Mouse (Mus musculus): Measurements from ENCODE around the gene Zbtb38. TPM values are rescaled to one million over a fixed set of nuclear protein-coding genes. Genes with fewer than 3 reads are reported as not detected.

The Zbtb38 gene
- polyA plus RNA-seq, 1 experiment from 2014 or later, result 34.2 TPM

- ATAC-seq (ENCODE audit: insufficient number of reproducible peaks, insufficient read depth, low FRiP score, low read depth), result peak; percentile 38
- Histone ChIP-seq H3K27ac (replicated peaks in 1 of 2; ENCODE audit: control insufficient read depth in 1 of 2, insufficient read depth in 1 of 2, low read depth in 2 of 2, low read length in 2 of 2) (peak overlapping the region; percentile 79 to 88), H3K9me3 (ENCODE audit: control insufficient read depth, low read length) (peaks cover 2% of the 10 kb centered on the region; the same call in 1 of the 2 replicates), H3K27me3 (ENCODE audit: control insufficient read depth, insufficient read depth, low read length) (no peaks in the 10 kb centered on the region), H3K4me1 (ENCODE audit: control insufficient read depth in 2 of 2, insufficient read depth in 2 of 2, low read length in 2 of 2) (peaks cover 19 to 24% of the 10 kb centered on the region in 2 experiments), H3K4me3 (ENCODE audit: control insufficient read depth in 1 of 2, insufficient read depth in 1 of 2, low read depth in 1 of 2, low read length in 2 of 2) (peak overlapping the region; percentile 6 to 20; a peak in 3 of 4 replicates), H3K9ac (ENCODE audit: low read length) (peak overlapping the region; percentile 42), H3K4me2 (ENCODE audit: low read length) (peak overlapping the region; percentile 50), H3K36me3 (ENCODE audit: control insufficient read depth, insufficient read depth, low read length) (peaks cover 18% of the 10 kb centered on the region)
- 69% methylated on average over 15 of the region's 15 CpGs for WGBS
These were observed 619 bp downstream of the Zbtb38 start for GRCm38 (mm10) chr9:96751821-96752602.

- H3K27ac ChIP-seq (replicated peaks in 1 of 2; ENCODE audit: control insufficient read depth in 1 of 2, insufficient read depth in 1 of 2, low read depth in 2 of 2, low read length in 2 of 2), result no peak overlapping the region
- no peaks in the 10 kb centered on the region for H3K27me3 ChIP-seq (ENCODE audit: control insufficient read depth, insufficient read depth, low read length)
- H3K4me2 ChIP-seq (ENCODE audit: low read length), result no peak overlapping the region
- H3K36me3 ChIP-seq (ENCODE audit: control insufficient read depth, insufficient read depth, low read length), result peaks cover 21% of the 10 kb centered on the region
- WGBS, result 97% methylated on average over 11 of the region's 11 CpGs
- H3K9me3 ChIP-seq (ENCODE audit: control insufficient read depth, low read length), result peaks cover 2% of the 10 kb centered on the region; the same call in 1 of the 2 replicates
- peaks cover 19 to 24% of the 10 kb centered on the region in 2 experiments for H3K4me1 ChIP-seq (ENCODE audit: control insufficient read depth in 2 of 2, insufficient read depth in 2 of 2, low read length in 2 of 2)
- no peak overlapping the region for H3K9ac ChIP-seq (ENCODE audit: low read length)
- H3K4me3 ChIP-seq (ENCODE audit: control insufficient read depth in 1 of 2, insufficient read depth in 1 of 2, low read depth in 1 of 2, low read length in 2 of 2), result no peak overlapping the region
- no peak for ATAC-seq (ENCODE audit: insufficient number of reproducible peaks, insufficient read depth, low FRiP score, low read depth)
These were observed 2.0 kb downstream of the Zbtb38 start for GRCm38 (mm10) chr9:96750636-96751035.

GRCm38 (mm10) chr9:96746527-96746926 lies 6.1 kb downstream of the Zbtb38 start:
- Histone ChIP-seq H3K4me3 (ENCODE audit: control insufficient read depth in 1 of 2, insufficient read depth in 1 of 2, low read depth in 1 of 2, low read length in 2 of 2) (no peak overlapping the region), H3K9ac (ENCODE audit: low read length) (no peak overlapping the region), H3K36me3 (ENCODE audit: control insufficient read depth, insufficient read depth, low read length) (peaks cover 21% of the 10 kb centered on the region), H3K27ac (replicated peaks in 1 of 2; ENCODE audit: control insufficient read depth in 1 of 2, insufficient read depth in 1 of 2, low read depth in 2 of 2, low read length in 2 of 2) (no peak overlapping the region), H3K9me3 (ENCODE audit: control insufficient read depth, low read length) (peaks cover 8% of the 10 kb centered on the region; the same call in 1 of the 2 replicates), H3K4me1 (ENCODE audit: control insufficient read depth in 2 of 2, insufficient read depth in 2 of 2, low read length in 2 of 2) (peaks cover 2 to 3% of the 10 kb centered on the region in 2 experiments; a peak in 3 of 4 replicates), H3K27me3 (ENCODE audit: control insufficient read depth, insufficient read depth, low read length) (no peaks in the 10 kb centered on the region), H3K4me2 (ENCODE audit: low read length) (no peak overlapping the region)
- 90% methylated on average over 9 of the region's 9 CpGs for WGBS
- no peak for ATAC-seq (ENCODE audit: insufficient number of reproducible peaks, insufficient read depth, low FRiP score, low read depth)

- WGBS, result 62% methylated on average over 2 of the region's 2 CpGs
- peaks cover 15% of the 10 kb centered on the region in 2 experiments for H3K4me1 ChIP-seq (ENCODE audit: control insufficient read depth in 2 of 2, insufficient read depth in 2 of 2, low read length in 2 of 2)
- H3K4me3 ChIP-seq (ENCODE audit: control insufficient read depth in 1 of 2, insufficient read depth in 1 of 2, low read depth in 1 of 2, low read length in 2 of 2), result no peak overlapping the region
- peaks cover 5% of the 10 kb centered on the region; the same call in 1 of the 2 replicates for H3K9me3 ChIP-seq (ENCODE audit: control insufficient read depth, low read length)
- H3K27ac ChIP-seq (replicated peaks in 1 of 2; ENCODE audit: control insufficient read depth in 1 of 2, insufficient read depth in 1 of 2, low read depth in 2 of 2, low read length in 2 of 2), result no peak overlapping the region
- no peaks in the 10 kb centered on the region for H3K27me3 ChIP-seq (ENCODE audit: control insufficient read depth, insufficient read depth, low read length)
- H3K9ac ChIP-seq (ENCODE audit: low read length), result no peak overlapping the region
- peaks cover 21% of the 10 kb centered on the region for H3K36me3 ChIP-seq (ENCODE audit: control insufficient read depth, insufficient read depth, low read length)
- no peak overlapping the region for H3K4me2 ChIP-seq (ENCODE audit: low read length)
- ATAC-seq (ENCODE audit: insufficient number of reproducible peaks, insufficient read depth, low FRiP score, low read depth), result no peak
These were observed 7.7 kb downstream of the Zbtb38 start for GRCm38 (mm10) chr9:96744909-96745308.

GRCm38 (mm10) chr9:96741365-96742085 lies 11.1 kb downstream of the Zbtb38 start:
- peak overlapping the region; percentile 99 for H3K27ac ChIP-seq (replicated peaks in 1 of 2; ENCODE audit: control insufficient read depth in 1 of 2, insufficient read depth in 1 of 2, low read depth in 2 of 2, low read length in 2 of 2)
- H3K9ac ChIP-seq (ENCODE audit: low read length), result peak overlapping the region; percentile 59
- no peaks in the 10 kb centered on the region for H3K27me3 ChIP-seq (ENCODE audit: control insufficient read depth, insufficient read depth, low read length)
- 65% methylated on average over 17 of the region's 17 CpGs for WGBS
- peaks cover 5% of the 10 kb centered on the region; the same call in 1 of the 2 replicates for H3K9me3 ChIP-seq (ENCODE audit: control insufficient read depth, low read length)
- ATAC-seq (ENCODE audit: insufficient number of reproducible peaks, insufficient read depth, low FRiP score, low read depth), result no peak; the same call in 1 of the 2 replicates
- no peaks in the 10 kb centered on the region for H3K36me3 ChIP-seq (ENCODE audit: control insufficient read depth, insufficient read depth, low read length)
- no peak overlapping the region for H3K4me3 ChIP-seq (ENCODE audit: control insufficient read depth in 1 of 2, insufficient read depth in 1 of 2, low read depth in 1 of 2, low read length in 2 of 2)
- H3K4me2 ChIP-seq (ENCODE audit: low read length), result peak overlapping the region; percentile 55
- H3K4me1 ChIP-seq (ENCODE audit: control insufficient read depth in 2 of 2, insufficient read depth in 2 of 2, low read length in 2 of 2), result peaks cover 27 to 30% of the 10 kb centered on the region in 2 experiments

GRCm38 (mm10) chr9:96740712-96741364 lies 11.8 kb downstream of the Zbtb38 start:
- H3K4me3 ChIP-seq (ENCODE audit: control insufficient read depth in 1 of 2, insufficient read depth in 1 of 2, low read depth in 1 of 2, low read length in 2 of 2), result 0 out of 4 replicates have a peak overlapping the region, but pooled peaks have one; percentile 2 to 14
- 53% methylated on average over 15 of the region's 15 CpGs for WGBS
- H3K9ac ChIP-seq (ENCODE audit: low read length), result peak overlapping the region; percentile 59
- H3K36me3 ChIP-seq (ENCODE audit: control insufficient read depth, insufficient read depth, low read length), result no peaks in the 10 kb centered on the region
- peak overlapping the region; percentile 99 for H3K27ac ChIP-seq (replicated peaks in 1 of 2; ENCODE audit: control insufficient read depth in 1 of 2, insufficient read depth in 1 of 2, low read depth in 2 of 2, low read length in 2 of 2)
- peak overlapping the region; percentile 55 for H3K4me2 ChIP-seq (ENCODE audit: low read length)
- H3K4me1 ChIP-seq (ENCODE audit: control insufficient read depth in 2 of 2, insufficient read depth in 2 of 2, low read length in 2 of 2), result peaks cover 28 to 32% of the 10 kb centered on the region in 2 experiments
- H3K9me3 ChIP-seq (ENCODE audit: control insufficient read depth, low read length), result peaks cover 5% of the 10 kb centered on the region; the same call in 1 of the 2 replicates
- no peak; the same call in 1 of the 2 replicates for ATAC-seq (ENCODE audit: insufficient number of reproducible peaks, insufficient read depth, low FRiP score, low read depth)
- no peaks in the 10 kb centered on the region for H3K27me3 ChIP-seq (ENCODE audit: control insufficient read depth, insufficient read depth, low read length)
